In genomic region chr1:45090841-45091535, GRCm38 (mm10) we compare ENCODE assay signal across 17 mouse cellular contexts.
DNase-seq lines count a peak whose midpoint lies in the region; ATAC-seq and TF ChIP-seq lines count a peak whose summit lies in the region.
"Had no signal": no experiment of that assay in that cellular context is flagged by ENCODE, and none has a peak within 500 bp of the region (broad histone marks: within the 10 kb centered on the region; RNA-seq: fewer than 3 reads in every experiment).

No protein-coding gene starts in this region.

- H3K4me3 ChIP-seq in heart, embryonic 14.5 days (ENCODE audit: control insufficient read depth in 1 of 2, insufficient read depth in 1 of 2, low read depth in 1 of 2, low read length in 2 of 2) = no peak overlapping the region
- H3K4me3 ChIP-seq in stomach, embryonic 16.5 days (replicated peaks; ENCODE audit: low read length) = no peak overlapping the region
- no peak overlapping the region for H3K4me3 ChIP-seq in stomach, postnatal 0 days (ENCODE audit: low read depth, low read length)
- H3K4me3 ChIP-seq: embryonic facial prominence, embryonic 12.5 days; forebrain, embryonic 12.5 days; gastrocnemius, adult 2 months; heart, embryonic 15.5 days had no signal

- intact Hi-C loops in left cerebral cortex, postnatal 4 days (cut with DNase I) = no loop called here

- no peak overlapping the region for H3K27ac ChIP-seq in heart, embryonic 14.5 days (replicated peaks in 1 of 2; ENCODE audit: control insufficient read depth in 1 of 2, insufficient read depth in 1 of 2, low read depth in 2 of 2, low read length in 2 of 2)
- no peak overlapping the region for H3K27ac ChIP-seq in stomach, embryonic 16.5 days (ENCODE audit: low read length)
- no peak overlapping the region for H3K27ac ChIP-seq in stomach, postnatal 0 days (replicated peaks)
- H3K27ac ChIP-seq: embryonic facial prominence, embryonic 12.5 days; forebrain, embryonic 12.5 days; gastrocnemius, adult 2 months; heart, embryonic 15.5 days had no signal

- H3K9ac ChIP-seq in heart, embryonic 14.5 days (ENCODE audit: low read length) = no peak overlapping the region
- no peak overlapping the region for H3K9ac ChIP-seq in stomach, embryonic 16.5 days (ENCODE audit: low read length)
- no peak overlapping the region for H3K9ac ChIP-seq in stomach, postnatal 0 days (ENCODE audit: low read length)
- H3K9ac ChIP-seq: embryonic facial prominence, embryonic 12.5 days; forebrain, embryonic 12.5 days; heart, embryonic 15.5 days had no signal

- H3K4me2 ChIP-seq in heart, embryonic 14.5 days (ENCODE audit: low read length) = no peak overlapping the region
- H3K4me2 ChIP-seq in stomach, embryonic 16.5 days (ENCODE audit: low read depth, low read length) = no peak overlapping the region
- no peak overlapping the region for H3K4me2 ChIP-seq in stomach, postnatal 0 days (replicated peaks; ENCODE audit: low read depth)
- H3K4me2 ChIP-seq: embryonic facial prominence, embryonic 12.5 days; forebrain, embryonic 12.5 days; heart, embryonic 15.5 days had no signal

- H3K9me3 ChIP-seq in heart, embryonic 14.5 days (ENCODE audit: control insufficient read depth, low read length) = peaks cover 9% of the 10 kb centered on the region; the same call in 1 of the 2 replicates
- no peaks in the 10 kb centered on the region for H3K9me3 ChIP-seq in stomach, embryonic 16.5 days (replicated peaks; ENCODE audit: control insufficient read depth, low read length)
- H3K9me3 ChIP-seq in stomach, postnatal 0 days (ENCODE audit: control insufficient read depth, low read length) = no peaks in the 10 kb centered on the region
- H3K9me3 ChIP-seq: embryonic facial prominence, embryonic 12.5 days; forebrain, embryonic 12.5 days; heart, embryonic 15.5 days had no signal

- TF ChIP-seq CTCF in stomach, postnatal 0 days (IDR thresholded peaks at IDR 0.05; ENCODE audit: low read depth) = no peak

- no peaks in the 10 kb centered on the region for H3K36me3 ChIP-seq in heart, embryonic 14.5 days (ENCODE audit: control insufficient read depth, insufficient read depth, low read length)
- H3K36me3 ChIP-seq in stomach, embryonic 16.5 days (ENCODE audit: control insufficient read depth, insufficient read depth, low read length) = no peaks in the 10 kb centered on the region
- H3K36me3 ChIP-seq in stomach, postnatal 0 days (ENCODE audit: control insufficient read depth, insufficient read depth, low read length) = no peaks in the 10 kb centered on the region
- H3K36me3 ChIP-seq: embryonic facial prominence, embryonic 12.5 days; forebrain, embryonic 12.5 days; heart, embryonic 15.5 days had no signal

- TF ChIP-seq EP300 in stomach, postnatal 0 days (optimal IDR thresholded peaks at IDR 0.05) = no peak

- no peaks in the 10 kb centered on the region for H3K27me3 ChIP-seq in heart, embryonic 14.5 days (ENCODE audit: control insufficient read depth, insufficient read depth, low read length)
- no peaks in the 10 kb centered on the region for H3K27me3 ChIP-seq in stomach, embryonic 16.5 days (ENCODE audit: control insufficient read depth, insufficient read depth, low read length)
- H3K27me3 ChIP-seq in stomach, postnatal 0 days (ENCODE audit: control insufficient read depth, insufficient read depth, low read length) = no peaks in the 10 kb centered on the region
- H3K27me3 ChIP-seq: embryonic facial prominence, embryonic 12.5 days; forebrain, embryonic 12.5 days; heart, embryonic 15.5 days had no signal

- H3K4me1 ChIP-seq in heart, embryonic 14.5 days (ENCODE audit: control insufficient read depth in 2 of 2, insufficient read depth in 2 of 2, low read length in 2 of 2) = no peaks in the 10 kb centered on the region
- no peaks in the 10 kb centered on the region for H3K4me1 ChIP-seq in stomach, embryonic 16.5 days (ENCODE audit: control insufficient read depth, insufficient read depth, low read length)
- H3K4me1 ChIP-seq in stomach, postnatal 0 days (replicated peaks; ENCODE audit: control insufficient read depth, insufficient read depth) = no peaks in the 10 kb centered on the region
- H3K4me1 ChIP-seq: embryonic facial prominence, embryonic 12.5 days; forebrain, embryonic 12.5 days; heart, embryonic 15.5 days had no signal

- WGBS in heart, embryonic 14.5 days = 64% methylated on average over 10 of the region's 10 CpGs
- WGBS in stomach, embryonic 16.5 days = 77% methylated on average over 10 of the region's 10 CpGs
- WGBS in stomach, postnatal 0 days = 74% methylated on average over 10 of the region's 10 CpGs

- ATAC-seq in heart, embryonic 14.5 days (ENCODE audit: insufficient number of reproducible peaks, insufficient read depth, low FRiP score, low read depth) = 0 out of 2 replicates have a peak, but pooled peaks have one; percentile 39
- ATAC-seq in stomach, embryonic 16.5 days (ENCODE audit: insufficient read depth, low FRiP score) = peak; percentile 50; the same call in 1 of the 2 replicates
- no peak for ATAC-seq in stomach, postnatal 0 days (ENCODE audit: low FRiP score, low TSS enrichment)
- ATAC-seq: inflammation-experienced regulatory T-cells, adult 6 months; lung, postnatal 0 days; midbrain, embryonic 16.5 days had no signal

- DNase-seq in heart, adult 8-10 months (ENCODE audit: low spot score) = no peak
- DNase-seq in left cerebral cortex, postnatal 4 days = peak; percentile 3
- no peak for DNase-seq in left cerebral cortex, adult 9 months (ENCODE audit: low spot score in 2 of 2)
- no peak for DNase-seq in stomach, postnatal 0 days (ENCODE audit: low spot score)
- DNase-seq in thymus, postnatal 36 days = no peak
- DNase-seq: cerebellum, postnatal 14 days; gastrocnemius, adult 2 months; layer of hippocampus, adult 9-11 months; thymus, postnatal 14 days had no signal
